Mouse (Mus musculus): ENCODE data around the gene Brip1. TPM values are rescaled to one million over a fixed set of nuclear protein-coding genes. Genes with fewer than 3 reads are reported as not detected.

Brip1 gene
- polyA plus RNA-seq, 1 experiment from 2014 or later, result 14.8 TPM

GRCm38 (mm10) chr11:86084522-86084921 lies 116.5 kb downstream of the Brip1 start:
- no peaks in the 10 kb centered on the region for H3K9me3 ChIP-seq (ENCODE audit: control insufficient read depth, low read length)
- no peak overlapping the region for H3K4me2 ChIP-seq (replicated peaks; ENCODE audit: low read depth, low read length)
- H3K27me3 ChIP-seq (ENCODE audit: control insufficient read depth, insufficient read depth, low read length), result no peaks in the 10 kb centered on the region
- H3K27ac ChIP-seq (ENCODE audit: low read depth, low read length), result no peak overlapping the region
- no peak overlapping the region for H3K9ac ChIP-seq (ENCODE audit: low read depth, low read length)
- no peaks in the 10 kb centered on the region for H3K4me1 ChIP-seq (ENCODE audit: control insufficient read depth, insufficient read depth, low read length)
- H3K4me3 ChIP-seq (ENCODE audit: low read length), result no peak overlapping the region
- no peaks in the 10 kb centered on the region for H3K36me3 ChIP-seq (ENCODE audit: control insufficient read depth, insufficient read depth, low read length)
- 88% methylated on average over 4 of the region's 4 CpGs for WGBS
- ATAC-seq (ENCODE audit: low FRiP score, low TSS enrichment), result no peak

- Histone ChIP-seq H3K9me3 (ENCODE audit: control insufficient read depth, low read length) (no peaks in the 10 kb centered on the region), H3K27ac (ENCODE audit: low read depth, low read length) (no peak overlapping the region), H3K27me3 (ENCODE audit: control insufficient read depth, insufficient read depth, low read length) (no peaks in the 10 kb centered on the region), H3K9ac (ENCODE audit: low read depth, low read length) (no peak overlapping the region), H3K4me3 (ENCODE audit: low read length) (no peak overlapping the region), H3K36me3 (ENCODE audit: control insufficient read depth, insufficient read depth, low read length) (peaks cover 6% of the 10 kb centered on the region; the same call in 1 of the 2 replicates), H3K4me2 (replicated peaks; ENCODE audit: low read depth, low read length) (no peak overlapping the region), H3K4me1 (ENCODE audit: control insufficient read depth, insufficient read depth, low read length) (no peaks in the 10 kb centered on the region)
- ATAC-seq (ENCODE audit: low FRiP score, low TSS enrichment), result no peak
- WGBS, result 93% methylated on average over 8 of the region's 8 CpGs
Measured at GRCm38 (mm10) chr11:86078025-86078424, 123.0 kb downstream of the Brip1 start.

GRCm38 (mm10) chr11:86076966-86077365 lies 124.0 kb downstream of the Brip1 start:
- Histone ChIP-seq H3K4me3 (ENCODE audit: low read length) (no peak overlapping the region), H3K27me3 (ENCODE audit: control insufficient read depth, insufficient read depth, low read length) (no peaks in the 10 kb centered on the region), H3K4me1 (ENCODE audit: control insufficient read depth, insufficient read depth, low read length) (no peaks in the 10 kb centered on the region), H3K9ac (ENCODE audit: low read depth, low read length) (no peak overlapping the region), H3K27ac (ENCODE audit: low read depth, low read length) (no peak overlapping the region), H3K36me3 (ENCODE audit: control insufficient read depth, insufficient read depth, low read length) (peaks cover 6% of the 10 kb centered on the region; the same call in 1 of the 2 replicates), H3K9me3 (ENCODE audit: control insufficient read depth, low read length) (no peaks in the 10 kb centered on the region), H3K4me2 (replicated peaks; ENCODE audit: low read depth, low read length) (no peak overlapping the region)
- no peak for ATAC-seq (ENCODE audit: low FRiP score, low TSS enrichment)
- 91% methylated on average over 7 of the region's 7 CpGs for WGBS

GRCm38 (mm10) chr11:86076403-86076802 lies 124.6 kb downstream of the Brip1 start:
- no peak overlapping the region for H3K9ac ChIP-seq (ENCODE audit: low read depth, low read length)
- H3K27ac ChIP-seq (ENCODE audit: low read depth, low read length), result no peak overlapping the region
- H3K4me3 ChIP-seq (ENCODE audit: low read length), result no peak overlapping the region
- no peak overlapping the region for H3K4me2 ChIP-seq (replicated peaks; ENCODE audit: low read depth, low read length)
- 94% methylated on average over 5 of the region's 5 CpGs for WGBS
- H3K27me3 ChIP-seq (ENCODE audit: control insufficient read depth, insufficient read depth, low read length), result no peaks in the 10 kb centered on the region
- H3K4me1 ChIP-seq (ENCODE audit: control insufficient read depth, insufficient read depth, low read length), result no peaks in the 10 kb centered on the region
- no peaks in the 10 kb centered on the region for H3K9me3 ChIP-seq (ENCODE audit: control insufficient read depth, low read length)
- peaks cover 6% of the 10 kb centered on the region; the same call in 1 of the 2 replicates for H3K36me3 ChIP-seq (ENCODE audit: control insufficient read depth, insufficient read depth, low read length)
- no peak for ATAC-seq (ENCODE audit: low FRiP score, low TSS enrichment)

- no peaks in the 10 kb centered on the region for H3K27me3 ChIP-seq (ENCODE audit: control insufficient read depth, insufficient read depth, low read length)
- H3K27ac ChIP-seq (ENCODE audit: low read depth, low read length), result no peak overlapping the region
- H3K9me3 ChIP-seq (ENCODE audit: control insufficient read depth, low read length), result no peaks in the 10 kb centered on the region
- no peak overlapping the region for H3K4me3 ChIP-seq (ENCODE audit: low read length)
- no peak for ATAC-seq (ENCODE audit: low FRiP score, low TSS enrichment)
- no peak overlapping the region for H3K9ac ChIP-seq (ENCODE audit: low read depth, low read length)
- H3K4me2 ChIP-seq (replicated peaks; ENCODE audit: low read depth, low read length), result no peak overlapping the region
- H3K4me1 ChIP-seq (ENCODE audit: control insufficient read depth, insufficient read depth, low read length), result no peaks in the 10 kb centered on the region
- 81% methylated on average over 1 of the region's 1 CpGs for WGBS
- H3K36me3 ChIP-seq (ENCODE audit: control insufficient read depth, insufficient read depth, low read length), result peaks cover 6% of the 10 kb centered on the region; the same call in 1 of the 2 replicates
Measured at GRCm38 (mm10) chr11:86075371-86075770, 125.6 kb downstream of the Brip1 start.

GRCm38 (mm10) chr11:86068651-86069050 lies 132.3 kb downstream of the Brip1 start:
- 47% methylated on average over 6 of the region's 6 CpGs for WGBS

GRCm38 (mm10) chr11:86067154-86067553 lies 133.8 kb downstream of the Brip1 start:
- no peak for ATAC-seq (ENCODE audit: low FRiP score, low TSS enrichment)

More at GRCm38 (mm10) chr11:86068651-86069050, 132.3 kb downstream of the Brip1 start:
- Histone ChIP-seq H3K27ac (ENCODE audit: low read depth, low read length) (no peak overlapping the region), H3K36me3 (ENCODE audit: control insufficient read depth, insufficient read depth, low read length) (no peaks in the 10 kb centered on the region), H3K4me3 (ENCODE audit: low read length) (no peak overlapping the region), H3K4me1 (ENCODE audit: control insufficient read depth, insufficient read depth, low read length) (no peaks in the 10 kb centered on the region), H3K4me2 (replicated peaks; ENCODE audit: low read depth, low read length) (no peak overlapping the region), H3K27me3 (ENCODE audit: control insufficient read depth, insufficient read depth, low read length) (no peaks in the 10 kb centered on the region), H3K9me3 (ENCODE audit: control insufficient read depth, low read length) (no peaks in the 10 kb centered on the region), H3K9ac (ENCODE audit: low read depth, low read length) (no peak overlapping the region)
- no peak for ATAC-seq (ENCODE audit: low FRiP score, low TSS enrichment)

GRCm38 (mm10) chr11:86064881-86065280 lies 136.1 kb downstream of the Brip1 start:
- H3K4me1 ChIP-seq (ENCODE audit: control insufficient read depth, insufficient read depth, low read length), result no peaks in the 10 kb centered on the region
- H3K4me3 ChIP-seq (ENCODE audit: low read length), result no peak overlapping the region
- no peak overlapping the region for H3K4me2 ChIP-seq (replicated peaks; ENCODE audit: low read depth, low read length)
- H3K9me3 ChIP-seq (ENCODE audit: control insufficient read depth, low read length), result no peaks in the 10 kb centered on the region
- H3K27ac ChIP-seq (ENCODE audit: low read depth, low read length), result no peak overlapping the region
- no peak overlapping the region for H3K9ac ChIP-seq (ENCODE audit: low read depth, low read length)
- no peaks in the 10 kb centered on the region; the same call in 1 of the 2 replicates for H3K36me3 ChIP-seq (ENCODE audit: control insufficient read depth, insufficient read depth, low read length)
- 89% methylated on average over 5 of the region's 5 CpGs for WGBS
- H3K27me3 ChIP-seq (ENCODE audit: control insufficient read depth, insufficient read depth, low read length), result no peaks in the 10 kb centered on the region
- ATAC-seq (ENCODE audit: low FRiP score, low TSS enrichment), result no peak

More at GRCm38 (mm10) chr11:86067154-86067553, 133.8 kb downstream of the Brip1 start:
- Histone ChIP-seq H3K9me3 (ENCODE audit: control insufficient read depth, low read length) (no peaks in the 10 kb centered on the region), H3K27ac (ENCODE audit: low read depth, low read length) (no peak overlapping the region), H3K9ac (ENCODE audit: low read depth, low read length) (no peak overlapping the region), H3K27me3 (ENCODE audit: control insufficient read depth, insufficient read depth, low read length) (no peaks in the 10 kb centered on the region), H3K4me3 (ENCODE audit: low read length) (no peak overlapping the region), H3K36me3 (ENCODE audit: control insufficient read depth, insufficient read depth, low read length) (no peaks in the 10 kb centered on the region), H3K4me2 (replicated peaks; ENCODE audit: low read depth, low read length) (no peak overlapping the region), H3K4me1 (ENCODE audit: control insufficient read depth, insufficient read depth, low read length) (no peaks in the 10 kb centered on the region)
- 77% methylated on average over 8 of the region's 8 CpGs for WGBS

- 92% methylated on average over 8 of the region's 8 CpGs for WGBS
Measured at GRCm38 (mm10) chr11:86061243-86061642, 139.8 kb downstream of the Brip1 start.

More at GRCm38 (mm10) chr11:86061243-86061642, 139.8 kb downstream of the Brip1 start:
- no peaks in the 10 kb centered on the region for H3K9me3 ChIP-seq (ENCODE audit: control insufficient read depth, low read length)
- H3K4me1 ChIP-seq (ENCODE audit: control insufficient read depth, insufficient read depth, low read length), result no peaks in the 10 kb centered on the region
- H3K36me3 ChIP-seq (ENCODE audit: control insufficient read depth, insufficient read depth, low read length), result no peaks in the 10 kb centered on the region; the same call in 1 of the 2 replicates
- H3K27me3 ChIP-seq (ENCODE audit: control insufficient read depth, insufficient read depth, low read length), result no peaks in the 10 kb centered on the region
- no peak overlapping the region for H3K9ac ChIP-seq (ENCODE audit: low read depth, low read length)
- H3K4me3 ChIP-seq (ENCODE audit: low read length), result no peak overlapping the region
- H3K4me2 ChIP-seq (replicated peaks; ENCODE audit: low read depth, low read length), result no peak overlapping the region
- H3K27ac ChIP-seq (ENCODE audit: low read depth, low read length), result no peak overlapping the region
- no peak for ATAC-seq (ENCODE audit: low FRiP score, low TSS enrichment)

All from kidney, embryonic 14.5 days (tissue).